8 mouse cellular contexts compared by ENCODE assay signal in genomic region chr16:13781216-13781615, GRCm38 (mm10). TPM values are rescaled to one million over a fixed set of nuclear protein-coding genes. Genes with fewer than 3 reads are reported as not detected.
DNase-seq lines count a peak whose midpoint lies in the region; ATAC-seq and TF ChIP-seq lines count a peak whose summit lies in the region.

No protein-coding gene starts in this region.

- peaks cover 25% of the 10 kb centered on the region for H3K36me3 ChIP-seq in kidney, embryonic 14.5 days (ENCODE audit: control insufficient read depth, insufficient read depth, low read length)
- H3K36me3 ChIP-seq in hindbrain, embryonic 16.5 days (ENCODE audit: control insufficient read depth, insufficient read depth, low read length) = peaks cover 17% of the 10 kb centered on the region
- H3K36me3 ChIP-seq in midbrain, embryonic 16.5 days (ENCODE audit: control insufficient read depth, insufficient read depth, low read length) = peaks cover 12% of the 10 kb centered on the region

- H3K4me3 ChIP-seq in kidney, embryonic 14.5 days (ENCODE audit: low read length) = peak overlapping the region; percentile 89
- H3K4me3 ChIP-seq in bone marrow, adult 2 months (replicated peaks; ENCODE audit: control insufficient read depth, low read depth, low read length) = peak overlapping the region; percentile 94
- peak overlapping the region; percentile 56 for H3K4me3 ChIP-seq in hindbrain, embryonic 16.5 days (ENCODE audit: low read length)
- H3K4me3 ChIP-seq in midbrain, embryonic 16.5 days (ENCODE audit: low read depth, low read length) = peak overlapping the region; percentile 94

- peak overlapping the region; percentile 94; the same call in 1 of the 2 replicates for H3K9ac ChIP-seq in kidney, embryonic 14.5 days (ENCODE audit: low read depth, low read length)
- peak overlapping the region; percentile 86 for H3K9ac ChIP-seq in hindbrain, embryonic 16.5 days (ENCODE audit: low read depth, low read length)
- H3K9ac ChIP-seq in midbrain, embryonic 16.5 days (ENCODE audit: low read depth, low read length) = peak overlapping the region; percentile 94

- no peak for DNase-seq in kidney, postnatal 36 days
- DNase-seq in adrenal gland, adult 2 months = no peak
- DNase-seq in left cerebral cortex, postnatal 10 days (ENCODE audit: extremely low spot score in 1 of 2, low spot score in 2 of 2) = no peak

- peaks cover 16% of the 10 kb centered on the region for H3K4me1 ChIP-seq in kidney, embryonic 14.5 days (ENCODE audit: control insufficient read depth, insufficient read depth, low read length)
- peaks cover 2% of the 10 kb centered on the region for H3K4me1 ChIP-seq in bone marrow, adult 2 months (ENCODE audit: control insufficient read depth, insufficient read depth, low read length)
- peaks cover 11% of the 10 kb centered on the region for H3K4me1 ChIP-seq in hindbrain, embryonic 16.5 days (ENCODE audit: control insufficient read depth, insufficient read depth, low read depth, low read length)
- peaks cover 18% of the 10 kb centered on the region for H3K4me1 ChIP-seq in midbrain, embryonic 16.5 days (ENCODE audit: control insufficient read depth, insufficient read depth, low read length)

- H3K27ac ChIP-seq in kidney, embryonic 14.5 days (ENCODE audit: low read depth, low read length) = no peak overlapping the region
- H3K27ac ChIP-seq in bone marrow, adult 2 months (ENCODE audit: control insufficient read depth, insufficient read depth, low read depth, low read length, poor library complexity) = no peak overlapping the region
- H3K27ac ChIP-seq in hindbrain, embryonic 16.5 days (ENCODE audit: low read depth, low read length) = no peak overlapping the region
- H3K27ac ChIP-seq in midbrain, embryonic 16.5 days (ENCODE audit: low read length) = no peak overlapping the region

- 18% methylated on average over 8 of the region's 8 CpGs for WGBS in kidney, embryonic 14.5 days
- 43% methylated on average over 8 of the region's 8 CpGs for WGBS in bone marrow, adult 2 months
- 43% methylated on average over 8 of the region's 8 CpGs for WGBS in hindbrain, embryonic 16.5 days
- WGBS in midbrain, embryonic 16.5 days = 36% methylated on average over 8 of the region's 8 CpGs

- intact Hi-C loops in left cerebral cortex, postnatal 10 days (cut with DNase I) = no loop called here

- H3K27me3 ChIP-seq in kidney, embryonic 14.5 days (ENCODE audit: control insufficient read depth, insufficient read depth, low read length) = no peaks in the 10 kb centered on the region
- H3K27me3 ChIP-seq in hindbrain, embryonic 16.5 days (replicated peaks; ENCODE audit: control insufficient read depth, insufficient read depth, low read length) = no peaks in the 10 kb centered on the region
- no peaks in the 10 kb centered on the region for H3K27me3 ChIP-seq in midbrain, embryonic 16.5 days (ENCODE audit: control insufficient read depth, insufficient read depth, low read depth, low read length)

- no peaks in the 10 kb centered on the region; the same call in 1 of the 2 replicates for H3K9me3 ChIP-seq in kidney, embryonic 14.5 days (ENCODE audit: control insufficient read depth, low read length)
- H3K9me3 ChIP-seq in hindbrain, embryonic 16.5 days (ENCODE audit: control insufficient read depth, low read length) = no peaks in the 10 kb centered on the region
- no peaks in the 10 kb centered on the region for H3K9me3 ChIP-seq in midbrain, embryonic 16.5 days (replicated peaks; ENCODE audit: control insufficient read depth, low read length, poor library complexity, severe bottlenecking)

- no peak for TF ChIP-seq POLR2A in bone marrow, adult 2 months (IDR thresholded peaks at IDR 0.05; ENCODE audit: borderline replicate concordance, control insufficient read depth, low read depth, low read length)

- peak overlapping the region; percentile 64 for H3K4me2 ChIP-seq in kidney, embryonic 14.5 days (replicated peaks; ENCODE audit: low read depth, low read length)
- peak overlapping the region; percentile 79 for H3K4me2 ChIP-seq in hindbrain, embryonic 16.5 days (ENCODE audit: low read length)
- peak overlapping the region; percentile 68 for H3K4me2 ChIP-seq in midbrain, embryonic 16.5 days (ENCODE audit: low read length)

- ATAC-seq in kidney, embryonic 14.5 days (ENCODE audit: low FRiP score, low TSS enrichment) = no peak
- ATAC-seq in hindbrain, embryonic 16.5 days = no peak
- ATAC-seq in midbrain, embryonic 16.5 days = peak; percentile 43; the same call in 1 of the 2 replicates
- no peak for ATAC-seq in inflammation-experienced regulatory T-cells, adult 6 months

- no peak for TF ChIP-seq CTCF in bone marrow, adult 2 months (IDR thresholded peaks at IDR 0.05; ENCODE audit: control insufficient read depth, insufficient read depth, low read length)

RNA-seq across cellular contexts. Expression of gene Rrn3, which starts 0.7 kb away (rescaled TPM):
- 48.9 and 74.7 TPM in 2 replicates for polyA plus RNA-seq in kidney, embryonic 14.5 days (2014; fragmentation: Nextera tagmentation; extraction: Ambion mirVana)
- polyA plus RNA-seq in bone marrow, adult 2 months (2011; ENCODE audit: insufficient read depth, insufficient read length, low replicate concordance, missing spikeins) = 10.0 and 20.5 TPM in 2 replicates
- 76.6 and 88.3 TPM in 2 replicates for polyA plus RNA-seq in hindbrain, embryonic 16.5 days (2015; fragmentation: Nextera tagmentation; extraction: Ambion mirVana)
- polyA plus RNA-seq in midbrain, embryonic 16.5 days (2015; fragmentation: Nextera tagmentation; extraction: Ambion mirVana) = 88.3 and 96.1 TPM in 2 replicates
- polyA plus RNA-seq in inflammation-experienced regulatory T-cells, adult 6 months (2017; shearing (Covaris generic)) = 10 to 100 TPM; 47.8 to 54.8 (median 48.1) TPM
- total RNA-seq in adrenal gland, adult 2 months (2021) = 10 to 100 TPM; 43.9 to 48.0 TPM
- polyA plus RNA-seq in adrenal gland, adult 2 months (2012; rRNA removed) = 9.4 and 17.2 TPM in 2 replicates
- total RNA-seq in left cerebral cortex, postnatal 10 days (2021) = 10 to 100 TPM; 44.8 to 47.0 TPM

RNA-seq across cellular contexts. Expression of gene Ntan1, which starts 37.4 kb away (rescaled TPM):
- 149 and 162 TPM in 2 replicates for polyA plus RNA-seq in kidney, embryonic 14.5 days (2014; fragmentation: Nextera tagmentation; extraction: Ambion mirVana)
- polyA plus RNA-seq in bone marrow, adult 2 months (2011; ENCODE audit: insufficient read depth, insufficient read length, low replicate concordance, missing spikeins) = 25.0 and 43.3 TPM in 2 replicates
- polyA plus RNA-seq in hindbrain, embryonic 16.5 days (2015; fragmentation: Nextera tagmentation; extraction: Ambion mirVana) = 204 and 217 TPM in 2 replicates
- polyA plus RNA-seq in midbrain, embryonic 16.5 days (2015; fragmentation: Nextera tagmentation; extraction: Ambion mirVana) = 209 and 214 TPM in 2 replicates
- polyA plus RNA-seq in inflammation-experienced regulatory T-cells, adult 6 months (2017; shearing (Covaris generic)) = 100 to 1,000 TPM; 146 to 175 (median 156) TPM
- total RNA-seq in adrenal gland, adult 2 months (2021) = 10 to 100 TPM; 54.7 to 61.5 TPM
- 37.4 and 38.2 TPM in 2 replicates for polyA plus RNA-seq in adrenal gland, adult 2 months (2012; rRNA removed)
- total RNA-seq in left cerebral cortex, postnatal 10 days (2021) = 100 to 1,000 TPM in 1 of 2 experiments, 10 to 100 TPM in 1; 97.1 to 104 TPM

RNA-seq across cellular contexts. Expression of gene Pla2g10, which starts 50.4 kb away (rescaled TPM):
- 0.13 TPM in 1 of 2 replicates, not detected in the other for polyA plus RNA-seq in kidney, embryonic 14.5 days (2014; fragmentation: Nextera tagmentation; extraction: Ambion mirVana)
- 2.2 TPM in 1 of 2 replicates, not detected in the other for polyA plus RNA-seq in bone marrow, adult 2 months (2011; ENCODE audit: insufficient read depth, insufficient read length, low replicate concordance, missing spikeins)
- polyA plus RNA-seq in hindbrain, embryonic 16.5 days (2015; fragmentation: Nextera tagmentation; extraction: Ambion mirVana) = 0.51 TPM in 1 of 2 replicates, not detected in the other
- 0.26 TPM in 1 of 2 replicates, not detected in the other for polyA plus RNA-seq in midbrain, embryonic 16.5 days (2015; fragmentation: Nextera tagmentation; extraction: Ambion mirVana)
- polyA plus RNA-seq in inflammation-experienced regulatory T-cells, adult 6 months (2017; shearing (Covaris generic)) = under 1 TPM in 1 of 3 experiments, not detected in 2; 0.38 TPM
- not detected for total RNA-seq in adrenal gland, adult 2 months (2021)
- 0.11 TPM in 1 of 2 replicates, not detected in the other for polyA plus RNA-seq in adrenal gland, adult 2 months (2012; rRNA removed)
- total RNA-seq in left cerebral cortex, postnatal 10 days (2021) = not detected
